22 mouse cellular contexts compared by ENCODE assay signal in the genomic region with DNA sequence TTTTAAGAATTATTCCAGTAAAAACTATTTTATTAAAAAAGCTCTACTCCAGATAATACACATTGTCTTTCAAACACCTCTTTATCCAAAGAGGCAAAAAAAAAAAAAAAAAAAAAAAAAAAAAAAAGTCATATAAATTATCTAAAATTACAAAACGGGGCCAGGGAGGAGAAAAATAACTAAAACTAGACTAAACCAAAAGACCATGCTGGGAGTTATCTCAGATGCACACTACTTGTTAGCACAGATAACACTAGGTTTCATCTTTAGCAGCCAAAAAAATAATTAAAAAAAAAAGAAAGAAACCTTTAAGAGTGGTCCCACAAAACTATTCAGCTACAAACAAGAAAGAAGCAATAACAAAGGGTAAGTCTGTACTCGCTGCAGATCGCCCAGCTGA. TPM values are rescaled to one million over a fixed set of nuclear protein-coding genes. Genes with fewer than 3 reads are reported as not detected.
DNase-seq lines count a peak whose midpoint lies in the region; ATAC-seq and TF ChIP-seq lines count a peak whose summit lies in the region.
"Had no signal": no experiment of that assay in that cellular context is flagged by ENCODE, and none has a peak within 500 bp of the region (broad histone marks: within the 10 kb centered on the region; RNA-seq: fewer than 3 reads in every experiment).

No protein-coding gene starts in this region.

- TF ChIP-seq POLR2A in CH12.LX (IDR thresholded peaks at IDR 0.05; ENCODE audit: low read depth, low read length), result no peak

- no peak overlapping the region for H3K9ac ChIP-seq in CH12.LX (ENCODE audit: insufficient read depth, low read depth)
- H3K9ac ChIP-seq in liver, embryonic 14.5 days (replicated peaks), result no peak overlapping the region
- H3K9ac ChIP-seq: embryonic facial prominence, embryonic 15.5 days; hindbrain, embryonic 15.5 days had no signal

- in situ Hi-C loops in CH12.LX (cut with MboI; ENCODE audit: low pct_ligation_motif_present, low pct_unique_long_range_greater_than_20kb, low sequenced_read_pairs), result no loop called here

- peak; percentile 54 for ATAC-seq in G1E (ENCODE audit: extremely low read depth, insufficient number of reproducible peaks, low FRiP score, poor library complexity, severe bottlenecking)
- ATAC-seq in liver, embryonic 14.5 days (ENCODE audit: insufficient read depth), result peak; percentile 39; the same call in 1 of the 2 replicates
- peak; percentile 90 for ATAC-seq in megakaryocyte-erythroid progenitor cell, adult 5-6 weeks (replicated peaks; ENCODE audit: low FRiP score, low TSS enrichment, poor library complexity, severe bottlenecking)
- ATAC-seq: activated CD4-positive, CD25-positive, alpha-beta regulatory T cell, adult 4 months; forebrain, embryonic 14.5 days; Patski had no signal

- TF ChIP-seq CTCF in CH12.LX (conservative IDR thresholded peaks at IDR 0.05 in 1 of 2, IDR thresholded peaks at IDR 0.05 in 1 of 2; ENCODE audit: low read depth in 2 of 2, low read length in 2 of 2) (no peak), G1E (IDR thresholded peaks at IDR 0.05; ENCODE audit: low read depth, low read length) (no peak)
- TF ChIP-seq CTCF in liver, embryonic 14.5 days (IDR thresholded peaks at IDR 0.05; ENCODE audit: low read depth), result no peak

- no peak overlapping the region for H3K4me2 ChIP-seq in CH12.LX (ENCODE audit: insufficient read depth, low read depth, poor library complexity, severe bottlenecking)
- H3K4me2 ChIP-seq in liver, embryonic 14.5 days (ENCODE audit: low read depth), result peak overlapping the region; percentile 33
- H3K4me2 ChIP-seq: embryonic facial prominence, embryonic 15.5 days; hindbrain, embryonic 15.5 days had no signal

- dilution Hi-C loops in CH12.LX (cut with MboI; ENCODE audit: extremely low pct_ligation_motif_present, extremely low pct_unique_long_range_greater_than_20kb, low sequenced_read_pairs), result no loop called here

- peaks cover 5% of the 10 kb centered on the region; the same call in 1 of the 2 replicates for H3K79me2 ChIP-seq in CH12.LX (replicated peaks; ENCODE audit: control insufficient read depth, extremely low read depth, insufficient read depth, poor library complexity, severe bottlenecking)

- H3K27me3 ChIP-seq in CH12.LX (replicated peaks), result no peaks in the 10 kb centered on the region
- no peaks in the 10 kb centered on the region for H3K27me3 ChIP-seq in G1E (ENCODE audit: insufficient read depth, low read length)
- H3K27me3 ChIP-seq in liver, embryonic 14.5 days (ENCODE audit: control insufficient read depth, insufficient read depth, low read length), result no peaks in the 10 kb centered on the region
- H3K27me3 ChIP-seq: embryonic facial prominence, embryonic 15.5 days; hindbrain, embryonic 15.5 days; Patski had no signal

- WGBS in liver, embryonic 14.5 days (ENCODE audit: insufficient replicate concordance), result 54% methylated on average over 3 of the region's 3 CpGs

- TF ChIP-seq RAD21 in CH12.LX (IDR thresholded peaks at IDR 0.05; ENCODE audit: low read depth, low read length), result no peak

- H3K27ac ChIP-seq in CH12.LX (ENCODE audit: insufficient read depth, low read depth), result no peak overlapping the region
- peak overlapping the region; percentile 19; the same call in 1 of the 2 replicates for H3K27ac ChIP-seq in liver, embryonic 14.5 days
- H3K27ac ChIP-seq: embryonic facial prominence, embryonic 15.5 days; forebrain, embryonic 10.5 days; heart, embryonic 10.5 days; hindbrain, embryonic 10.5 days; hindbrain, embryonic 15.5 days had no signal

- DNase-seq in CH12.LX (ENCODE audit: extremely low read depth), result no peak
- no peak for DNase-seq in G1E (ENCODE audit: low spot score)
- peak in 2 of 3 experiments; percentile 14 to 20 for DNase-seq in liver, embryonic 14.5 days (ENCODE audit: low read depth in 3 of 3, low spot score in 3 of 3)
- no peak for DNase-seq in heart, postnatal 10 days
- no peak for DNase-seq in adrenal gland, postnatal 14 days
- DNase-seq: adrenal gland, postnatal 25 days; cerebellum, adult 18-20 months; cerebellum, adult 9-11 months; cerebellum, postnatal 36 days; heart, adult 18-20 months; heart, postnatal 14 days had no signal

- intact Hi-C loops in heart, postnatal 10 days (cut with DNase I), result no loop called here

- H3K4me1 ChIP-seq in CH12.LX (ENCODE audit: control insufficient read depth in 1 of 2, insufficient read depth in 2 of 2) (peaks cover 0 to 29% of the 10 kb centered on the region in 2 experiments; a peak in 2 of 4 replicates), G1E (ENCODE audit: insufficient read depth, low read depth, low read length) (peaks cover 12% of the 10 kb centered on the region)
- peaks cover 6 to 8% of the 10 kb centered on the region in 2 experiments for H3K4me1 ChIP-seq in liver, embryonic 14.5 days (replicated peaks; ENCODE audit: control insufficient read depth in 2 of 2, insufficient read depth in 2 of 2, low read length in 1 of 2)
- H3K4me1 ChIP-seq: embryonic facial prominence, embryonic 15.5 days; forebrain, embryonic 10.5 days; heart, embryonic 10.5 days; hindbrain, embryonic 10.5 days; hindbrain, embryonic 15.5 days had no signal

- TF ChIP-seq EP300 in CH12.LX (IDR thresholded peaks at IDR 0.05; ENCODE audit: low read length), result no peak
- 0 out of 2 replicates have a peak, but pooled peaks have one; percentile 35 for TF ChIP-seq EP300 in liver, embryonic 14.5 days (IDR thresholded peaks at IDR 0.05; ENCODE audit: low read depth)

- H3K9me3 ChIP-seq in CH12.LX (replicated peaks; ENCODE audit: low read length) (no peaks in the 10 kb centered on the region), G1E (replicated peaks) (no peaks in the 10 kb centered on the region)
- no peaks in the 10 kb centered on the region for H3K9me3 ChIP-seq in liver, embryonic 14.5 days (ENCODE audit: control insufficient read depth, low read length)
- H3K9me3 ChIP-seq: embryonic facial prominence, embryonic 15.5 days; forebrain, embryonic 10.5 days; heart, embryonic 10.5 days; hindbrain, embryonic 10.5 days; hindbrain, embryonic 15.5 days had no signal

- H3K36me3 ChIP-seq in CH12.LX (replicated peaks in 1 of 2; ENCODE audit: control insufficient read depth in 1 of 2, insufficient read depth in 1 of 2, low read length in 1 of 2), result peaks cover 15 to 50% of the 10 kb centered on the region in 2 experiments
- H3K36me3 ChIP-seq in G1E (replicated peaks), result peaks cover 51% of the 10 kb centered on the region
- H3K36me3 ChIP-seq in liver, embryonic 14.5 days (replicated peaks; ENCODE audit: control insufficient read depth, insufficient read depth, low read depth), result peaks cover 12% of the 10 kb centered on the region

- H3K4me3 ChIP-seq in CH12.LX (replicated peaks in 1 of 3; ENCODE audit: low read depth in 2 of 3, low read length in 2 of 3, poor library complexity in 1 of 3) (no peak overlapping the region), G1E (ENCODE audit: low read depth, low read length) (no peak overlapping the region)
- no peak overlapping the region for H3K4me3 ChIP-seq in liver, embryonic 14.5 days (ENCODE audit: insufficient read depth in 1 of 2, low read depth in 2 of 2, low read length in 2 of 2)
- H3K4me3 ChIP-seq: embryonic facial prominence, embryonic 15.5 days; erythroblast, embryonic 14.5 days; forebrain, embryonic 10.5 days; heart, embryonic 10.5 days; hindbrain, embryonic 10.5 days; hindbrain, embryonic 15.5 days had no signal

TF ChIP-seq in CH12.LX, 34 proteins besides CTCF, POLR2A, EP300 and RAD21:
- TF ChIP-seq KAT2A (IDR thresholded peaks at IDR 0.05; ENCODE audit: insufficient replicate concordance, low read length) (no peak), ZNF384 (IDR thresholded peaks at IDR 0.05; ENCODE audit: low read depth, low read length) (peak; percentile 55; the same call in 1 of the 2 replicates)

RNA-seq across cellular contexts. Expression of gene March6, which starts 27.4 kb away (rescaled TPM):
- total RNA-seq in CH12.LX (2012; rRNA removed) (18.0 and 18.3 TPM in 2 replicates), CH12.LX (2014; rRNA removed) (29.1 and 29.3 TPM in 2 replicates), G1E (2014; fragmentation: Nextera tagmentation) (58.9 and 64.9 TPM in 2 replicates), G1E (2017) (39.7 and 44.3 TPM in 2 replicates)
- polyA plus RNA-seq in CH12.LX (2012; ENCODE audit: insufficient read length, low read depth) (32.2 and 41.4 TPM in 2 replicates), G1E (2012) (61.1 and 76.3 TPM in 2 replicates)
- polyA plus RNA-seq in liver, embryonic 14.5 days (2012; rRNA removed), result 6.9 and 9.0 TPM in 2 replicates
- polyA plus RNA-seq in liver, embryonic 14.5 days (2014; fragmentation: Nextera tagmentation; extraction: Ambion mirVana), result 12.7 and 15.3 TPM in 2 replicates
- 57.2 and 60.8 TPM in 2 replicates for total RNA-seq in megakaryocyte-erythroid progenitor cell, adult 5-6 weeks (2014; fragmentation: Nextera tagmentation)
- total RNA-seq in megakaryocyte-erythroid progenitor cell, adult 5-6 weeks (2017), result 53.1 and 62.4 TPM in 2 replicates
- 100 to 1,000 TPM; 100 to 109 TPM for total RNA-seq in heart, postnatal 10 days (2021)
- 105 TPM in 2 replicates for total RNA-seq in adrenal gland, postnatal 14 days (2021)

RNA-seq across cellular contexts. Expression of gene Ropn1l, which starts 49.9 kb away (rescaled TPM):
- 2.1 and 2.9 TPM in 2 replicates for total RNA-seq in CH12.LX (2012; rRNA removed)
- total RNA-seq in CH12.LX (2014; rRNA removed), result 2.0 and 2.6 TPM in 2 replicates
- 1.1 and 1.7 TPM in 2 replicates for polyA plus RNA-seq in CH12.LX (2012; ENCODE audit: insufficient read length, low read depth)
- 0.90 TPM in 1 of 2 replicates, not detected in the other for total RNA-seq in G1E (2014; fragmentation: Nextera tagmentation)
- 1.1 and 3.8 TPM in 2 replicates for total RNA-seq in G1E (2017)
- polyA plus RNA-seq in G1E (2012), result 1.4 and 1.5 TPM in 2 replicates
- polyA plus RNA-seq in liver, embryonic 14.5 days (2012; rRNA removed), result 0.86 and 1.0 TPM in 2 replicates
- polyA plus RNA-seq in liver, embryonic 14.5 days (2014; fragmentation: Nextera tagmentation; extraction: Ambion mirVana), result 1.9 and 2.7 TPM in 2 replicates
- total RNA-seq in megakaryocyte-erythroid progenitor cell, adult 5-6 weeks (2014; fragmentation: Nextera tagmentation), result not detected in 2 replicates
- not detected in 2 replicates for total RNA-seq in megakaryocyte-erythroid progenitor cell, adult 5-6 weeks (2017)
- total RNA-seq in heart, postnatal 10 days (2021), result under 1 TPM in 1 of 2 experiments, not detected in 1; 0.27 TPM
- total RNA-seq in adrenal gland, postnatal 14 days (2021), result 1.1 and 2.3 TPM in 2 replicates
- total RNA-seq: gastrocnemius, adult 8-10 months; heart, adult 18-20 months had no signal

Comparison
In these comparisons a context has a peak if more than half of its experiments do, and no peak if none do; other contexts are left out.
1. DNase-seq: peak in liver, embryonic 14.5 days (2 of 3); none in CH12.LX (single experiment), G1E (single experiment), heart, postnatal 10 days (0 of 2) and adrenal gland, postnatal 14 days (single experiment).
2. ATAC-seq: peak in every context shown above with its lines; median percentile 90 in megakaryocyte-erythroid progenitor cell, adult 5-6 weeks; 54 in G1E; 39 in liver, embryonic 14.5 days.